Mouse (Mus musculus) urinary bladder, postnatal 14 days (tissue): ENCODE data around the gene Chaf1b.

Source experiments
- DNase-seq: peaks from one replicate; pipeline ENCODE4 v3.0.0; 2021; ENCODE audit warnings: low spot score

The Chaf1b gene

GRCm38 (mm10) chr16:93947396-93947795 lies 63.7 kb downstream of the Chaf1b start:
- no peak for DNase-seq
